Mouse (Mus musculus): ENCODE results near the gene Gatad1. TPM values are rescaled to one million over a fixed set of nuclear protein-coding genes. Genes with fewer than 3 reads are reported as not detected.
"Not testable (repeated sequence)": the region's sequence is repeated elsewhere in the genome, so short reads cannot be mapped to it uniquely, and the experiment has no call there.

Gene Gatad1
- total and polyA plus RNA-seq, 2 experiments from 2014 or later, result 80.1 to 84.2 TPM

GRCm38 (mm10) chr5:3630055-3630454 lies 26.9 kb downstream of the Gatad1 start:
- Histone ChIP-seq H3K4me3 (ENCODE audit: low read length) (no peak overlapping the region), H3K27me3 (ENCODE audit: insufficient read depth, low read length) (no peaks in the 10 kb centered on the region), H3K9ac (replicated peaks; ENCODE audit: low read length) (no peak overlapping the region), H3K9me3 (ENCODE audit: low read length) (no peaks in the 10 kb centered on the region), H3K4me1 (ENCODE audit: insufficient read depth, low read length) (no peaks in the 10 kb centered on the region), H3K4me2 (ENCODE audit: low read depth, low read length) (no peak overlapping the region), H3K36me3 (ENCODE audit: insufficient read depth, low read length) (peaks cover 26% of the 10 kb centered on the region), H3K27ac (no peak overlapping the region)
- ATAC-seq (no peak), DNase-seq (ENCODE audit: low spot score) (no peak)
- no peak for TF ChIP-seq CTCF (IDR thresholded peaks at IDR 0.05; ENCODE audit: low read depth)
- WGBS, result 92% methylated on average over 5 of the region's 5 CpGs

GRCm38 (mm10) chr5:3620486-3620885 lies 36.5 kb downstream of the Gatad1 start:
- no peak for DNase-seq (ENCODE audit: low spot score)
- no peaks in the 10 kb centered on the region for H3K9me3 ChIP-seq (ENCODE audit: low read length)
- H3K4me2 ChIP-seq (ENCODE audit: low read depth, low read length), result no peak overlapping the region
- no peak for TF ChIP-seq CTCF (IDR thresholded peaks at IDR 0.05; ENCODE audit: low read depth)
- WGBS, result 74% methylated on average over 7 of the region's 7 CpGs
- no peaks in the 10 kb centered on the region for H3K27me3 ChIP-seq (ENCODE audit: insufficient read depth, low read length)
- peaks cover 43% of the 10 kb centered on the region for H3K36me3 ChIP-seq (ENCODE audit: insufficient read depth, low read length)
- no peak overlapping the region for H3K9ac ChIP-seq (replicated peaks; ENCODE audit: low read length)
- H3K4me1 ChIP-seq (ENCODE audit: insufficient read depth, low read length), result no peaks in the 10 kb centered on the region
- ATAC-seq, result no peak
- H3K4me3 ChIP-seq (ENCODE audit: low read length), result no peak overlapping the region
- H3K27ac ChIP-seq, result no peak overlapping the region

GRCm38 (mm10) chr5:3611835-3612234 lies 45.1 kb downstream of the Gatad1 start:
- H3K4me3 ChIP-seq (ENCODE audit: low read length); H3K4me1 ChIP-seq (ENCODE audit: insufficient read depth, low read length); H3K27ac ChIP-seq; H3K4me2 ChIP-seq (ENCODE audit: low read depth, low read length); H3K9ac ChIP-seq (replicated peaks; ENCODE audit: low read length); DNase-seq (ENCODE audit: low spot score); H3K27me3 ChIP-seq (ENCODE audit: insufficient read depth, low read length); ATAC-seq; H3K9me3 ChIP-seq (ENCODE audit: low read length): not testable (repeated sequence)
- WGBS, result 90% methylated on average over 2 of the region's 2 CpGs
- H3K36me3 ChIP-seq (ENCODE audit: insufficient read depth, low read length), result peaks cover 24% of the 10 kb centered on the region; the same call in 1 of the 2 replicates

GRCm38 (mm10) chr5:3609241-3609640 lies 47.7 kb downstream of the Gatad1 start:
- no peak for TF ChIP-seq CTCF (IDR thresholded peaks at IDR 0.05; ENCODE audit: low read depth)
- H3K4me3 ChIP-seq (ENCODE audit: low read length), result no peak overlapping the region
- ATAC-seq (no peak), DNase-seq (ENCODE audit: low spot score) (no peak)
- H3K27me3 ChIP-seq (ENCODE audit: insufficient read depth, low read length), result no peaks in the 10 kb centered on the region
- H3K4me2 ChIP-seq (ENCODE audit: low read depth, low read length), result no peak overlapping the region
- H3K9ac ChIP-seq (replicated peaks; ENCODE audit: low read length), result no peak overlapping the region
- peaks cover 40% of the 10 kb centered on the region for H3K36me3 ChIP-seq (ENCODE audit: insufficient read depth, low read length)
- no peak overlapping the region for H3K27ac ChIP-seq
- H3K9me3 ChIP-seq (ENCODE audit: low read length), result no peaks in the 10 kb centered on the region
- no peaks in the 10 kb centered on the region for H3K4me1 ChIP-seq (ENCODE audit: insufficient read depth, low read length)
- WGBS, result 98% methylated on average over 7 of the region's 7 CpGs

GRCm38 (mm10) chr5:3607114-3607513 lies 49.9 kb downstream of the Gatad1 start:
- H3K4me2 ChIP-seq (ENCODE audit: low read depth, low read length), result no peak overlapping the region
- peaks cover 35% of the 10 kb centered on the region for H3K36me3 ChIP-seq (ENCODE audit: insufficient read depth, low read length)
- no peaks in the 10 kb centered on the region for H3K4me1 ChIP-seq (ENCODE audit: insufficient read depth, low read length)
- no peaks in the 10 kb centered on the region for H3K27me3 ChIP-seq (ENCODE audit: insufficient read depth, low read length)
- ATAC-seq, result no peak
- H3K4me3 ChIP-seq (ENCODE audit: low read length), result no peak overlapping the region
- WGBS, result 95% methylated on average over 9 of the region's 9 CpGs
- H3K9ac ChIP-seq (replicated peaks; ENCODE audit: low read length), result no peak overlapping the region
- no peak overlapping the region for H3K27ac ChIP-seq
- DNase-seq (ENCODE audit: low spot score), result no peak
- TF ChIP-seq CTCF (IDR thresholded peaks at IDR 0.05; ENCODE audit: low read depth), result no peak
- no peaks in the 10 kb centered on the region for H3K9me3 ChIP-seq (ENCODE audit: low read length)

- Histone ChIP-seq H3K9me3 (ENCODE audit: low read length) (no peaks in the 10 kb centered on the region), H3K4me1 (ENCODE audit: insufficient read depth, low read length) (peaks cover 5% of the 10 kb centered on the region; the same call in 1 of the 2 replicates), H3K9ac (replicated peaks; ENCODE audit: low read length) (no peak overlapping the region), H3K4me3 (ENCODE audit: low read length) (no peak overlapping the region), H3K27ac (no peak overlapping the region), H3K27me3 (ENCODE audit: insufficient read depth, low read length) (no peaks in the 10 kb centered on the region), H3K4me2 (ENCODE audit: low read depth, low read length) (no peak overlapping the region), H3K36me3 (ENCODE audit: insufficient read depth, low read length) (peaks cover 18% of the 10 kb centered on the region)
- ATAC-seq (no peak), DNase-seq (ENCODE audit: low spot score) (no peak)
- 95% methylated on average over 3 of the region's 3 CpGs for WGBS
- TF ChIP-seq CTCF (IDR thresholded peaks at IDR 0.05; ENCODE audit: low read depth), result no peak
Measured at GRCm38 (mm10) chr5:3600790-3601189, 56.2 kb downstream of the Gatad1 start.

GRCm38 (mm10) chr5:3600298-3600697 lies 56.7 kb downstream of the Gatad1 start:
- ATAC-seq, result no peak
- no peak overlapping the region for H3K9ac ChIP-seq (replicated peaks; ENCODE audit: low read length)
- TF ChIP-seq CTCF (IDR thresholded peaks at IDR 0.05; ENCODE audit: low read depth), result no peak
- WGBS, result 79% methylated on average over 1 of the region's 1 CpGs
- peaks cover 13% of the 10 kb centered on the region for H3K36me3 ChIP-seq (ENCODE audit: insufficient read depth, low read length)
- no peak for DNase-seq (ENCODE audit: low spot score)
- peaks cover 5% of the 10 kb centered on the region; the same call in 1 of the 2 replicates for H3K4me1 ChIP-seq (ENCODE audit: insufficient read depth, low read length)
- no peak overlapping the region for H3K4me2 ChIP-seq (ENCODE audit: low read depth, low read length)
- no peak overlapping the region for H3K4me3 ChIP-seq (ENCODE audit: low read length)
- H3K27ac ChIP-seq, result no peak overlapping the region
- H3K27me3 ChIP-seq (ENCODE audit: insufficient read depth, low read length), result no peaks in the 10 kb centered on the region
- H3K9me3 ChIP-seq (ENCODE audit: low read length), result no peaks in the 10 kb centered on the region
